Mouse (Mus musculus) cerebellum, adult 2 months (tissue): ENCODE measurements around the gene Sae1.

Experiments used
- CTCF ChIP-seq: fragments of 200-500 bp; IDR thresholded peaks from 2 replicates; pipeline ENCODE4 v1.5.1; 2011; ENCODE audit warnings: low read depth, mild to moderate bottlenecking, control low read depth, low read length, moderate library complexity, borderline replicate concordance; ENCODE audit not compliant: insufficient read depth
- POLR2A ChIP-seq: fragments of 200-500 bp; IDR thresholded peaks from 2 replicates; pipeline ENCODE4 v1.6.1; 2011; ENCODE audit warnings: low read length, control low read depth, borderline replicate concordance; ENCODE audit not compliant: insufficient read depth

GRCm38 (mm10) chr7:16271139-16271538 is 116.5 kb downstream of the Sae1 start:
- TF ChIP-seq CTCF (no peak), POLR2A (no peak)
